Mouse (Mus musculus) adipocyte (in vitro differentiated cells): ENCODE results near the gene Vwa5b1.

Source experiments
- DNase-seq: peaks from one replicate; pipeline ENCODE4 v3.0.0-alpha.2; 2016; ENCODE audit warnings: low spot score

Gene Vwa5b1

GRCm38 (mm10) chr4:138530011-138530410 lies 105.7 kb downstream of the Vwa5b1 start:
- DNase-seq: no peak

GRCm38 (mm10) chr4:138525684-138526083 lies 110.0 kb downstream of the Vwa5b1 start:
- DNase-seq: no peak

- DNase-seq: no peak
These were observed 110.9 kb downstream of the Vwa5b1 start for GRCm38 (mm10) chr4:138524769-138525168.

- DNase-seq: no peak
These were observed 111.9 kb downstream of the Vwa5b1 start for GRCm38 (mm10) chr4:138523775-138524174.

GRCm38 (mm10) chr4:138522296-138522695 lies 113.4 kb downstream of the Vwa5b1 start:
- DNase-seq: no peak

GRCm38 (mm10) chr4:138517153-138517789 lies 118.4 kb downstream of the Vwa5b1 start:
- DNase-seq: no peak

GRCm38 (mm10) chr4:138516448-138516847 lies 119.2 kb downstream of the Vwa5b1 start:
- DNase-seq: no peak
